Mouse (Mus musculus) liver, embryonic 14.5 days (tissue): ENCODE data around the gene Il31ra.

Source experiments
- CTCF ChIP-seq: IDR thresholded peaks from 2 replicates; pipeline ENCODE4 v1.5.1; 2016; ENCODE audit warnings: antibody characterized with exemption, low read depth, control low read depth
- EP300 ChIP-seq: IDR thresholded peaks from 2 replicates; pipeline ENCODE4 v1.6.1; 2016; ENCODE audit warnings: antibody characterized with exemption, low read depth

DNA sequence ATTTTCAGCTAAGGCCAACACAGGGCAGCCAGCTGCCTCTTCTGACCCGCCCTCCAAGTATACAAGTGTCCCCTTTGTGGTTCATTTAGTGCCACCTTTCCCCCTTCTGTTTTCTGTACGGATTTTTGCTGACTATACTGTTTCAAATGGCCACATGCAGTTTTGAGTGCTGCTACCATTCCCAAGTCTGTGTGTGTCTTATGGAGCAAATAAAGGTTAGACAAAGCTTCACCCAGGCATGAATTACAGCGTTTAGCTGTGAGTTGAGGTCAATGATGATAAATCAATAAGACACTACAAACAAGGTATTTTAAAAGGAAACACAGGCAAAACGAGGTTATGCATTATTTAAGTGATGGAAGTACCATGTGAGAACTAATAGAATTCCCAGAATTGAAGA lies 24.6 kb downstream of the Il31ra start:
- no peak for TF ChIP-seq CTCF
- no peak for TF ChIP-seq EP300
